20 mouse cellular contexts compared by ENCODE assay signal in genomic region chr4:98335726-98336125, GRCm38 (mm10). TPM values are rescaled to one million over a fixed set of nuclear protein-coding genes. Genes with fewer than 3 reads are reported as not detected.
DNase-seq lines count a peak whose midpoint lies in the region; ATAC-seq and TF ChIP-seq lines count a peak whose summit lies in the region.
"Had no signal": no experiment of that assay in that cellular context is flagged by ENCODE, and none has a peak within 500 bp of the region (broad histone marks: within the 10 kb centered on the region; RNA-seq: fewer than 3 reads in every experiment).

No protein-coding gene starts in this region.

- no peaks in the 10 kb centered on the region for H3K36me3 ChIP-seq in hindbrain, postnatal 0 days (ENCODE audit: insufficient read depth, low read length)
- H3K36me3 ChIP-seq in hindbrain, embryonic 11.5 days (ENCODE audit: control insufficient read depth, insufficient read depth, low read length): no peaks in the 10 kb centered on the region
- H3K36me3 ChIP-seq in midbrain, postnatal 0 days (ENCODE audit: insufficient read depth, low read length): no peaks in the 10 kb centered on the region
- no peaks in the 10 kb centered on the region for H3K36me3 ChIP-seq in midbrain, embryonic 11.5 days (ENCODE audit: control insufficient read depth, insufficient read depth, low read length)
- H3K36me3 ChIP-seq: embryonic facial prominence, embryonic 13.5 days; embryonic facial prominence, embryonic 15.5 days; forebrain, embryonic 10.5 days; forebrain, embryonic 12.5 days had no signal

- H3K9me3 ChIP-seq in hindbrain, postnatal 0 days (ENCODE audit: low read length): no peaks in the 10 kb centered on the region
- H3K9me3 ChIP-seq in hindbrain, embryonic 11.5 days (ENCODE audit: control insufficient read depth, low read length): no peaks in the 10 kb centered on the region
- H3K9me3 ChIP-seq in midbrain, postnatal 0 days (ENCODE audit: low read length): no peaks in the 10 kb centered on the region
- H3K9me3 ChIP-seq in midbrain, embryonic 11.5 days (ENCODE audit: control insufficient read depth, low read length): no peaks in the 10 kb centered on the region
- H3K9me3 ChIP-seq: embryonic facial prominence, embryonic 13.5 days; embryonic facial prominence, embryonic 15.5 days; forebrain, embryonic 10.5 days; forebrain, embryonic 12.5 days had no signal

- no peaks in the 10 kb centered on the region for H3K27me3 ChIP-seq in cerebellum, adult 2 months (ENCODE audit: control insufficient read depth, insufficient read depth, low read length)
- no peaks in the 10 kb centered on the region for H3K27me3 ChIP-seq in hindbrain, postnatal 0 days (ENCODE audit: insufficient read depth, low read length)
- no peaks in the 10 kb centered on the region for H3K27me3 ChIP-seq in hindbrain, embryonic 11.5 days (ENCODE audit: control insufficient read depth, insufficient read depth, low read length)
- no peaks in the 10 kb centered on the region for H3K27me3 ChIP-seq in midbrain, postnatal 0 days (ENCODE audit: insufficient read depth, low read length)
- no peaks in the 10 kb centered on the region for H3K27me3 ChIP-seq in midbrain, embryonic 11.5 days (ENCODE audit: control insufficient read depth, insufficient read depth, low read length)
- H3K27me3 ChIP-seq: embryonic facial prominence, embryonic 15.5 days; forebrain, embryonic 12.5 days had no signal

- no peak overlapping the region for H3K4me3 ChIP-seq in cerebellum, adult 2 months (replicated peaks; ENCODE audit: insufficient read depth, low read depth, low read length)
- H3K4me3 ChIP-seq in hindbrain, postnatal 0 days (ENCODE audit: low read length): no peak overlapping the region
- no peak overlapping the region for H3K4me3 ChIP-seq in hindbrain, embryonic 11.5 days (ENCODE audit: low read depth, low read length)
- no peak overlapping the region for H3K4me3 ChIP-seq in midbrain, postnatal 0 days (ENCODE audit: low read depth, low read length)
- no peak overlapping the region for H3K4me3 ChIP-seq in midbrain, embryonic 11.5 days (ENCODE audit: low read depth, low read length)
- H3K4me3 ChIP-seq: embryonic facial prominence, embryonic 13.5 days; embryonic facial prominence, embryonic 15.5 days; erythroblast, embryonic 14.5 days; forebrain, embryonic 10.5 days; forebrain, embryonic 12.5 days had no signal

- ATAC-seq in hindbrain, postnatal 0 days: no peak
- no peak for ATAC-seq in hindbrain, embryonic 11.5 days (ENCODE audit: low FRiP score)
- no peak for ATAC-seq in midbrain, postnatal 0 days (ENCODE audit: low FRiP score)
- ATAC-seq in midbrain, embryonic 11.5 days (ENCODE audit: low FRiP score): no peak
- ATAC-seq: forebrain, embryonic 16.5 days had no signal

- TF ChIP-seq POLR2A in cerebellum, adult 2 months (IDR thresholded peaks at IDR 0.05; ENCODE audit: borderline replicate concordance, insufficient read depth, low read length): no peak

- peak; percentile 36 to 44 for DNase-seq in cerebellum, postnatal 14 days
- DNase-seq in cerebellum, adult 2 months: no peak
- DNase-seq in hindbrain, postnatal 0 days (ENCODE audit: low spot score): peak; percentile 32
- DNase-seq in hindbrain, embryonic 11.5 days (ENCODE audit: low spot score): no peak
- peak; percentile 29 for DNase-seq in midbrain, postnatal 0 days (ENCODE audit: low spot score)
- DNase-seq in midbrain, embryonic 11.5 days (ENCODE audit: low spot score, missing footprints): no peak
- DNase-seq: adrenal gland, adult 2 months; adrenal gland, postnatal 10 days; adrenal gland, postnatal 25 days; cerebellum, adult 11 months; cerebellum, adult 18-20 months; cerebellum, adult 9-10 months; cerebellum, postnatal 25 days; embryo, embryonic 11 days had no signal

- H3K4me1 ChIP-seq in cerebellum, adult 2 months (ENCODE audit: control insufficient read depth, insufficient read depth, low read length): no peaks in the 10 kb centered on the region; the same call in 1 of the 2 replicates
- no peaks in the 10 kb centered on the region; the same call in 1 of the 2 replicates for H3K4me1 ChIP-seq in hindbrain, postnatal 0 days (ENCODE audit: insufficient read depth, low read length)
- no peaks in the 10 kb centered on the region for H3K4me1 ChIP-seq in hindbrain, embryonic 11.5 days (replicated peaks; ENCODE audit: control insufficient read depth, insufficient read depth, low read length)
- no peaks in the 10 kb centered on the region for H3K4me1 ChIP-seq in midbrain, postnatal 0 days (ENCODE audit: insufficient read depth, low read length)
- 0 out of 2 replicates have a peak, but pooled peaks cover 2% of the 10 kb centered on the region for H3K4me1 ChIP-seq in midbrain, embryonic 11.5 days (ENCODE audit: control insufficient read depth, insufficient read depth, low read length)

- WGBS in cerebellum, adult 2 months: 28% methylated on average over 8 of the region's 8 CpGs
- WGBS in hindbrain, postnatal 0 days: 66% methylated on average over 7 of the region's 8 CpGs
- 80% methylated on average over 8 of the region's 8 CpGs for WGBS in hindbrain, embryonic 11.5 days
- 89% methylated on average over 7 of the region's 8 CpGs for WGBS in midbrain, postnatal 0 days
- 78% methylated on average over 8 of the region's 8 CpGs for WGBS in midbrain, embryonic 11.5 days

- H3K27ac ChIP-seq in cerebellum, adult 2 months (ENCODE audit: insufficient read depth, low read length): no peak overlapping the region
- no peak overlapping the region for H3K27ac ChIP-seq in hindbrain, postnatal 0 days
- H3K27ac ChIP-seq in hindbrain, embryonic 11.5 days (ENCODE audit: low read depth, low read length): no peak overlapping the region
- no peak overlapping the region for H3K27ac ChIP-seq in midbrain, postnatal 0 days (ENCODE audit: low read depth, low read length)
- H3K27ac ChIP-seq in midbrain, embryonic 11.5 days (ENCODE audit: low read depth, low read length): no peak overlapping the region
- H3K27ac ChIP-seq: embryonic facial prominence, embryonic 13.5 days; embryonic facial prominence, embryonic 15.5 days; forebrain, embryonic 10.5 days; forebrain, embryonic 12.5 days had no signal

- H3K9ac ChIP-seq in hindbrain, postnatal 0 days (replicated peaks; ENCODE audit: low read length): no peak overlapping the region
- H3K9ac ChIP-seq in hindbrain, embryonic 11.5 days (ENCODE audit: low read depth, low read length): no peak overlapping the region
- no peak overlapping the region for H3K9ac ChIP-seq in midbrain, postnatal 0 days (replicated peaks; ENCODE audit: low read length, poor library complexity, severe bottlenecking)
- H3K9ac ChIP-seq in midbrain, embryonic 11.5 days (ENCODE audit: low read length): no peak overlapping the region
- H3K9ac ChIP-seq: embryonic facial prominence, embryonic 13.5 days; embryonic facial prominence, embryonic 15.5 days; forebrain, embryonic 12.5 days had no signal

- H3K4me2 ChIP-seq in hindbrain, postnatal 0 days (ENCODE audit: low read depth, low read length): no peak overlapping the region
- H3K4me2 ChIP-seq in hindbrain, embryonic 11.5 days (replicated peaks; ENCODE audit: low read depth, low read length): no peak overlapping the region
- H3K4me2 ChIP-seq in midbrain, postnatal 0 days (ENCODE audit: low read depth, low read length, poor library complexity, severe bottlenecking): no peak overlapping the region
- no peak overlapping the region for H3K4me2 ChIP-seq in midbrain, embryonic 11.5 days
- H3K4me2 ChIP-seq: embryonic facial prominence, embryonic 13.5 days; embryonic facial prominence, embryonic 15.5 days; forebrain, embryonic 12.5 days had no signal

- no peak for TF ChIP-seq CTCF in cerebellum, adult 2 months (IDR thresholded peaks at IDR 0.05; ENCODE audit: borderline replicate concordance, insufficient read depth, low read depth, low read length)
- no peak for TF ChIP-seq CTCF in hindbrain, postnatal 0 days (IDR thresholded peaks at IDR 0.05; ENCODE audit: low read depth)
- TF ChIP-seq CTCF in midbrain, postnatal 0 days (IDR thresholded peaks at IDR 0.05): no peak

RNA-seq across cellular contexts. Expression of gene Tm2d1, which starts 47.4 kb away (rescaled TPM):
- 61.3 and 63.1 TPM in 2 replicates for polyA plus RNA-seq in cerebellum, adult 2 months (2012; rRNA removed)
- 34.9 and 47.9 TPM in 2 replicates for total RNA-seq in hindbrain, postnatal 0 days (2014; rRNA removed)
- 162 and 176 TPM in 2 replicates for polyA plus RNA-seq in hindbrain, postnatal 0 days (2015; fragmentation: Nextera tagmentation; extraction: Ambion mirVana)
- 108 and 114 TPM in 2 replicates for polyA plus RNA-seq in hindbrain, embryonic 11.5 days (2014; fragmentation: Nextera tagmentation; extraction: Ambion mirVana)
- total RNA-seq in midbrain, postnatal 0 days (2014; rRNA removed): 61.1 and 68.4 TPM in 2 replicates
- polyA plus RNA-seq in midbrain, postnatal 0 days (2015; fragmentation: Nextera tagmentation; extraction: Ambion mirVana): 159 and 170 TPM in 2 replicates
- polyA plus RNA-seq in midbrain, embryonic 11.5 days (2014; fragmentation: Nextera tagmentation; extraction: Ambion mirVana): 98.4 and 106 TPM in 2 replicates

RNA-seq across cellular contexts. Expression of gene Patj, which starts 59.9 kb away (rescaled TPM):
- polyA plus RNA-seq in cerebellum, adult 2 months (2012; rRNA removed): 124 and 141 TPM in 2 replicates
- total RNA-seq in hindbrain, postnatal 0 days (2014; rRNA removed): 15.3 and 24.6 TPM in 2 replicates
- 10.3 and 11.6 TPM in 2 replicates for polyA plus RNA-seq in hindbrain, postnatal 0 days (2015; fragmentation: Nextera tagmentation; extraction: Ambion mirVana)
- polyA plus RNA-seq in hindbrain, embryonic 11.5 days (2014; fragmentation: Nextera tagmentation; extraction: Ambion mirVana): 8.6 and 9.7 TPM in 2 replicates
- 16.9 and 74.8 TPM in 2 replicates for total RNA-seq in midbrain, postnatal 0 days (2014; rRNA removed)
- 6.9 and 7.7 TPM in 2 replicates for polyA plus RNA-seq in midbrain, postnatal 0 days (2015; fragmentation: Nextera tagmentation; extraction: Ambion mirVana)
- polyA plus RNA-seq in midbrain, embryonic 11.5 days (2014; fragmentation: Nextera tagmentation; extraction: Ambion mirVana): 7.3 and 7.4 TPM in 2 replicates
- polyA plus RNA-seq: erythroblast, embryonic 14.5 days had no signal

Comparison
In these comparisons a context has a peak if more than half of its experiments do, and no peak if none do; other contexts are left out.
1. DNase-seq: peak in cerebellum, postnatal 14 days (2 of 2), hindbrain, postnatal 0 days (single experiment) and midbrain, postnatal 0 days (single experiment); none in cerebellum, adult 2 months (0 of 2), hindbrain, embryonic 11.5 days (single experiment) and midbrain, embryonic 11.5 days (single experiment).